Mouse (Mus musculus): ENCODE measurements around the gene Mcts1. TPM values are rescaled to one million over a fixed set of nuclear protein-coding genes. Genes with fewer than 3 reads are reported as not detected.

Gene Mcts1
- polyA plus RNA-seq, 1 experiment: 16.1 TPM

DNA sequence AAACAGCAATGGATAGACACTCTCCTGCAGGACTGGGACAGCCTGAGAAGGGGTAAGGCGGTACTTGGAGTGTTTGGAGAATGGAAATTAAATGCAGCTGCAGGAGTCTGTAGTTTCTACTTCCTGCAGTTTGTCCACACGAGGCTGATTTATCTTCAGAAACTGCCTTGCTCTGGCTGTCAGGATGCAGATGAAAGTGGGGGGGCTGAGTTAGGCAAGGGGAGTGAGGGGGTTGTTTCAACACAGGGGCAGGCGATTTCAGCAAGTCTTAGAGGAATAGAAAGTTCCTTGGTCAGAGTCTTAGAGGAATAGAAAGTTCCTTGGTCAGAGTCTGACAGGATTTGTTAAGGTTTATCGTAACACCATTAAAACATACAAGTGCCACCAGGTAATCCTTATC is 41.8 kb downstream of the Mcts1 start:
- no peaks in the 10 kb centered on the region for H3K79me2 ChIP-seq (ENCODE audit: control insufficient read depth, insufficient read depth)
- H3K4me3 ChIP-seq (ENCODE audit: insufficient read depth, poor library complexity, severe bottlenecking): no peak overlapping the region
- no peaks in the 10 kb centered on the region for H3K36me3 ChIP-seq (ENCODE audit: control insufficient read depth, insufficient read depth)
- no peaks in the 10 kb centered on the region for H3K79me3 ChIP-seq (ENCODE audit: low read depth)
- no peaks in the 10 kb centered on the region for H3K27me3 ChIP-seq (ENCODE audit: control insufficient read depth, insufficient read depth, insufficient read length)
- TF ChIP-seq MAX (IDR thresholded peaks at IDR 0.05) (no peak), CEBPB (IDR thresholded peaks at IDR 0.05; ENCODE audit: low read depth) (no peak), FOSL1 (IDR thresholded peaks at IDR 0.05; ENCODE audit: insufficient read depth, low read length, poor library complexity, severe bottlenecking) (no peak), MYOD1 (IDR thresholded peaks at IDR 0.05; ENCODE audit: control insufficient read depth, insufficient read length, low read depth) (no peak), USF1 (IDR thresholded peaks at IDR 0.05; ENCODE audit: low read depth) (no peak), CTCF (IDR thresholded peaks at IDR 0.05; ENCODE audit: control insufficient read depth, insufficient read depth, insufficient read length) (no peak), MYOG (IDR thresholded peaks at IDR 0.05; ENCODE audit: control insufficient read depth, extremely low read depth, insufficient read length) (no peak)
- H3ac ChIP-seq (ENCODE audit: control insufficient read depth, insufficient read length, low read depth): no peak overlapping the region

DNA sequence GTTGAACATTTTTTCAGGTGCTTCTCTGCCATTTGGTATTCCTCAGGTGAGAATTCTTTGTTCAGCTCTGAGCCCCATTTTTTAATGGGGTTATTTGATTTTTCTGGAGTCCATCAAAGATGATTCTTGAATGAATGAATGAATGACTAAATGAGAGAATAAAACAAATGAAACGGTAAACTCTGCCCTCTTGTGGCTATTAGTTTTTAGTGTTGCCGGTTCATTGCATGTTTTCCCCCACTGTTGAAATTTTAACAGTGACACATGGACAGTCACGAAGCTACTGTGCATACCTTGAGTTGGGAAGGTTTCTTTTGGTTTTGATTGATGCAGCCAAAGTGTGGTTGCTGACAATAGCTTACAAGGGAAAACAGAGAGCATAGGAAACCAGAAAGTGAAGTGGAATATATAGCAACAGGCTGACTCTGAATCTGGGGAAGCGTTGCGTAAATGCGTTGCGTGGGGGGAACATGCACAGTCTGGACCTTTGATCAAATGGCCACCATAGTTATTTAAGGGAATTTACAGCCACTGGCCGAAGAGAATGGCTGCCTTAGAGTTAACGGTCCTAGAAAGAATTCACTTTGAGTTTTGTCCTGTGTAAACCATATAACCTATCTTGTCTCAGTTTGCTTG is 50.1 kb downstream of the Mcts1 start:
- Histone ChIP-seq H3K36me3 (ENCODE audit: control insufficient read depth, insufficient read depth) (no peaks in the 10 kb centered on the region), H3K79me2 (ENCODE audit: control insufficient read depth, insufficient read depth) (no peaks in the 10 kb centered on the region), H3K27me3 (ENCODE audit: control insufficient read depth, insufficient read depth, insufficient read length) (no peaks in the 10 kb centered on the region), H3ac (ENCODE audit: control insufficient read depth, insufficient read length, low read depth) (no peak overlapping the region), H3K4me3 (ENCODE audit: insufficient read depth, poor library complexity, severe bottlenecking) (no peak overlapping the region), H3K79me3 (ENCODE audit: low read depth) (no peaks in the 10 kb centered on the region)
- TF ChIP-seq MYOG (IDR thresholded peaks at IDR 0.05; ENCODE audit: control insufficient read depth, extremely low read depth, insufficient read length) (no peak), FOSL1 (IDR thresholded peaks at IDR 0.05; ENCODE audit: insufficient read depth, low read length, poor library complexity, severe bottlenecking) (no peak), MAX (IDR thresholded peaks at IDR 0.05) (no peak), CTCF (IDR thresholded peaks at IDR 0.05; ENCODE audit: control insufficient read depth, insufficient read depth, insufficient read length) (no peak), MYOD1 (IDR thresholded peaks at IDR 0.05; ENCODE audit: control insufficient read depth, insufficient read length, low read depth) (no peak), CEBPB (IDR thresholded peaks at IDR 0.05; ENCODE audit: low read depth) (no peak), USF1 (IDR thresholded peaks at IDR 0.05; ENCODE audit: low read depth) (no peak)

- no peak overlapping the region for H3ac ChIP-seq (ENCODE audit: control insufficient read depth, insufficient read length, low read depth)
- TF ChIP-seq MYOD1 (IDR thresholded peaks at IDR 0.05; ENCODE audit: control insufficient read depth, insufficient read length, low read depth) (no peak), CEBPB (IDR thresholded peaks at IDR 0.05; ENCODE audit: low read depth) (no peak), FOSL1 (IDR thresholded peaks at IDR 0.05; ENCODE audit: insufficient read depth, low read length, poor library complexity, severe bottlenecking) (no peak), CTCF (IDR thresholded peaks at IDR 0.05; ENCODE audit: control insufficient read depth, insufficient read depth, insufficient read length) (no peak), MYOG (IDR thresholded peaks at IDR 0.05; ENCODE audit: control insufficient read depth, extremely low read depth, insufficient read length) (no peak), USF1 (IDR thresholded peaks at IDR 0.05; ENCODE audit: low read depth) (no peak), MAX (IDR thresholded peaks at IDR 0.05) (no peak)
- no peaks in the 10 kb centered on the region for H3K36me3 ChIP-seq (ENCODE audit: control insufficient read depth, insufficient read depth)
- no peak overlapping the region for H3K4me3 ChIP-seq (ENCODE audit: insufficient read depth, poor library complexity, severe bottlenecking)
- no peaks in the 10 kb centered on the region for H3K27me3 ChIP-seq (ENCODE audit: control insufficient read depth, insufficient read depth, insufficient read length)
- no peaks in the 10 kb centered on the region for H3K79me3 ChIP-seq (ENCODE audit: low read depth)
- no peaks in the 10 kb centered on the region for H3K79me2 ChIP-seq (ENCODE audit: control insufficient read depth, insufficient read depth)
Observed at GRCm38 (mm10) chrX:38651167-38651566, 50.8 kb downstream of the Mcts1 start.

GRCm38 (mm10) chrX:38653181-38653580 is 52.8 kb downstream of the Mcts1 start:
- TF ChIP-seq USF1 (IDR thresholded peaks at IDR 0.05; ENCODE audit: low read depth) (no peak), MYOD1 (IDR thresholded peaks at IDR 0.05; ENCODE audit: control insufficient read depth, insufficient read length, low read depth) (no peak), FOSL1 (IDR thresholded peaks at IDR 0.05; ENCODE audit: insufficient read depth, low read length, poor library complexity, severe bottlenecking) (no peak), CEBPB (IDR thresholded peaks at IDR 0.05; ENCODE audit: low read depth) (no peak), MAX (IDR thresholded peaks at IDR 0.05) (no peak), CTCF (IDR thresholded peaks at IDR 0.05; ENCODE audit: control insufficient read depth, insufficient read depth, insufficient read length) (no peak), MYOG (IDR thresholded peaks at IDR 0.05; ENCODE audit: control insufficient read depth, extremely low read depth, insufficient read length) (no peak)
- Histone ChIP-seq H3K4me3 (ENCODE audit: insufficient read depth, poor library complexity, severe bottlenecking) (no peak overlapping the region), H3K79me3 (ENCODE audit: low read depth) (no peaks in the 10 kb centered on the region), H3ac (ENCODE audit: control insufficient read depth, insufficient read length, low read depth) (no peak overlapping the region), H3K36me3 (ENCODE audit: control insufficient read depth, insufficient read depth) (no peaks in the 10 kb centered on the region), H3K79me2 (ENCODE audit: control insufficient read depth, insufficient read depth) (no peaks in the 10 kb centered on the region), H3K27me3 (ENCODE audit: control insufficient read depth, insufficient read depth, insufficient read length) (no peaks in the 10 kb centered on the region)

DNA sequence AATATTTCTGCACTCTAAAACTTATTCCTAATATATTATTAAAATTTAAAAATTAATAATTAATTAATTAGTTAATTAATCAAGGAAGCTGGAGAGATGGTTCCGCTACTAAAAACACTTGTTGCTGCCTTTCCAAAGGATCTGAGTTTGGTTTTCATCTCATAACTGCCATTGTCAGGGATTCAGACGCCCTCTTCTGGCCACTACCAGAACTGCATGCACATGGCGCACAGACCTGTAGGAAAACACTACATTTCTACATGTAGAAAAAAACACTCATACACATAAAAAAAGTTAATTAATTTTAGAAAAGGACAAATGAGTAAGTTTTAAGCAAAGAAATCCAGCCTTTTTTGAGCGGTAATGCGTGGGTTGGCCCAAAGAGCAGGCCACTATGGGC is 54.3 kb downstream of the Mcts1 start:
- Histone ChIP-seq H3K36me3 (ENCODE audit: control insufficient read depth, insufficient read depth) (no peaks in the 10 kb centered on the region), H3K27me3 (ENCODE audit: control insufficient read depth, insufficient read depth, insufficient read length) (no peaks in the 10 kb centered on the region), H3ac (ENCODE audit: control insufficient read depth, insufficient read length, low read depth) (no peak overlapping the region), H3K79me3 (ENCODE audit: low read depth) (no peaks in the 10 kb centered on the region), H3K79me2 (ENCODE audit: control insufficient read depth, insufficient read depth) (no peaks in the 10 kb centered on the region), H3K4me3 (ENCODE audit: insufficient read depth, poor library complexity, severe bottlenecking) (no peak overlapping the region)
- TF ChIP-seq MYOD1 (IDR thresholded peaks at IDR 0.05; ENCODE audit: control insufficient read depth, insufficient read length, low read depth) (no peak), CTCF (IDR thresholded peaks at IDR 0.05; ENCODE audit: control insufficient read depth, insufficient read depth, insufficient read length) (no peak), FOSL1 (IDR thresholded peaks at IDR 0.05; ENCODE audit: insufficient read depth, low read length, poor library complexity, severe bottlenecking) (no peak), MYOG (IDR thresholded peaks at IDR 0.05; ENCODE audit: control insufficient read depth, extremely low read depth, insufficient read length) (no peak), CEBPB (IDR thresholded peaks at IDR 0.05; ENCODE audit: low read depth) (no peak), MAX (IDR thresholded peaks at IDR 0.05) (no peak), USF1 (IDR thresholded peaks at IDR 0.05; ENCODE audit: low read depth) (no peak)

Data from C2C12 (cell line).